Mouse (Mus musculus): ENCODE measurements around the gene Ppp2r3d.
A peak's percentile ranks its signal among the peaks of the same experiment; 100 is the strongest.
"Not testable (repeated sequence)": the region's sequence is repeated elsewhere in the genome, so short reads cannot be mapped to it uniquely, and the experiment has no call there.

Gene Ppp2r3d

GRCm38 (mm10) chr9:124476096-124476902 lies at the start of gene Ppp2r3d:
TSS of gene Ppp2r3d (minus strand) at chr9:124476898.
- peak; percentile 7 for DNase-seq

GRCm38 (mm10) chr9:124493693-124494092 lies 17.0 kb upstream of the Ppp2r3d start, which contains the start of gene Gm21836:
TSS of gene Gm21836 (minus strand) at chr9:124493793.
- DNase-seq = not testable (repeated sequence)

- not testable (repeated sequence) for DNase-seq
Observed at GRCm38 (mm10) chr9:124480361-124480980, 3.8 kb upstream of the Ppp2r3d start.

- DNase-seq = no peak
Observed at GRCm38 (mm10) chr9:124478081-124478480, 1.4 kb upstream of the Ppp2r3d start.

- peak; percentile 14 for DNase-seq
Observed at GRCm38 (mm10) chr9:124475689-124476088, 1.0 kb downstream of the Ppp2r3d start.

- peak; percentile 43 for DNase-seq
Observed at GRCm38 (mm10) chr9:124456572-124456971, 20.1 kb downstream of the Ppp2r3d start.

- DNase-seq = peak; percentile 18
Observed at GRCm38 (mm10) chr9:124442533-124442855, 34.2 kb downstream of the Ppp2r3d start.

GRCm38 (mm10) chr9:124441681-124442532 lies 34.8 kb downstream of the Ppp2r3d start:
- peak; percentile 20 for DNase-seq

- DNase-seq = no peak
Observed at GRCm38 (mm10) chr9:124440724-124441045, 36.0 kb downstream of the Ppp2r3d start.

GRCm38 (mm10) chr9:124439848-124440723 lies 36.6 kb downstream of the Ppp2r3d start:
- peak; percentile 46 for DNase-seq

GRCm38 (mm10) chr9:124439403-124439847 lies 37.3 kb downstream of the Ppp2r3d start:
- peak; percentile 47 for DNase-seq

- DNase-seq = peak; percentile 19
Observed at GRCm38 (mm10) chr9:124438686-124439346, 37.9 kb downstream of the Ppp2r3d start.

- DNase-seq = peak; percentile 86
Observed at GRCm38 (mm10) chr9:124425411-124425885, 51.2 kb downstream of the Ppp2r3d start.

- DNase-seq = peak; percentile 98
Observed at GRCm38 (mm10) chr9:124424542-124425410, 51.9 kb downstream of the Ppp2r3d start.

GRCm38 (mm10) chr9:124424292-124424541 lies 52.5 kb downstream of the Ppp2r3d start:
- DNase-seq = no peak

GRCm38 (mm10) chr9:124423552-124424291 lies 53.0 kb downstream of the Ppp2r3d start:
- peak; percentile 98 for DNase-seq

- DNase-seq = peak; percentile 94
Observed at GRCm38 (mm10) chr9:124422900-124423551, 53.7 kb downstream of the Ppp2r3d start.

- peak; percentile 77 for DNase-seq
Observed at GRCm38 (mm10) chr9:124422427-124422826, 54.3 kb downstream of the Ppp2r3d start.

- DNase-seq = no peak
Observed at GRCm38 (mm10) chr9:124412921-124413320, 63.8 kb downstream of the Ppp2r3d start.

GRCm38 (mm10) chr9:124411553-124411952 lies 65.1 kb downstream of the Ppp2r3d start:
- peak; percentile 67 for DNase-seq

Data from thymus, postnatal 14 days (tissue).